Comparison of ENCODE assay signal across 1 mouse cellular context in genomic region chr5:24424004-24424781, GRCm38 (mm10).
TF ChIP-seq lines count a peak whose summit lies in the region.

No protein-coding gene starts in this region.

TF ChIP-seq in ES-E14, 5 proteins besides CTCF, POLR2A, EP300 and RAD21 (continued from another document):
- no peak for TF ChIP-seq MAFK (IDR thresholded peaks at IDR 0.05; ENCODE audit: insufficient read depth, low read depth, low read length)
